Mouse (Mus musculus): ENCODE results near the gene Car11. TPM values are rescaled to one million over a fixed set of nuclear protein-coding genes. Genes with fewer than 3 reads are reported as not detected.

The Car11 gene
- polyA plus RNA-seq, 1 experiment from 2014 or later: 7.5 TPM

- no peak for TF ChIP-seq CTCF (IDR thresholded peaks at IDR 0.05; ENCODE audit: low read depth)
- DNase-seq (ENCODE audit: low spot score): no peak
- Histone ChIP-seq H3K9ac (ENCODE audit: low read depth, low read length) (no peak overlapping the region), H3K36me3 (ENCODE audit: insufficient read depth, low read length) (no peaks in the 10 kb centered on the region), H3K4me3 (replicated peaks; ENCODE audit: low read depth, low read length) (no peak overlapping the region), H3K9me3 (replicated peaks; ENCODE audit: low read length) (no peaks in the 10 kb centered on the region), H3K27ac (no peak overlapping the region), H3K4me2 (ENCODE audit: low read length) (no peak overlapping the region), H3K4me1 (replicated peaks; ENCODE audit: insufficient read depth, low read length) (peaks cover 13% of the 10 kb centered on the region), H3K27me3 (ENCODE audit: insufficient read depth, low read length) (no peaks in the 10 kb centered on the region)
- no peak for ATAC-seq (replicated peaks; ENCODE audit: low FRiP score, low read depth)
- WGBS: 82% methylated on average over 8 of the region's 8 CpGs
Observed at GRCm38 (mm10) chr7:45681046-45681736, 18.5 kb upstream of the Car11 start.

- Histone ChIP-seq H3K36me3 (ENCODE audit: insufficient read depth, low read length) (no peaks in the 10 kb centered on the region), H3K9me3 (replicated peaks; ENCODE audit: low read length) (no peaks in the 10 kb centered on the region), H3K4me2 (ENCODE audit: low read length) (peak overlapping the region; percentile 38; the same call in 1 of the 2 replicates), H3K4me3 (replicated peaks; ENCODE audit: low read depth, low read length) (no peak overlapping the region), H3K27ac (peak overlapping the region; percentile 77), H3K9ac (ENCODE audit: low read depth, low read length) (peak overlapping the region; percentile 42; the same call in 1 of the 2 replicates), H3K4me1 (replicated peaks; ENCODE audit: insufficient read depth, low read length) (peaks cover 18% of the 10 kb centered on the region), H3K27me3 (ENCODE audit: insufficient read depth, low read length) (no peaks in the 10 kb centered on the region)
- DNase-seq (ENCODE audit: low spot score) (peak; percentile 97), ATAC-seq (replicated peaks; ENCODE audit: low FRiP score, low read depth) (peak; percentile 53)
- 24% methylated on average over 14 of the region's 14 CpGs for WGBS
- peak; percentile 100 for TF ChIP-seq CTCF (IDR thresholded peaks at IDR 0.05; ENCODE audit: low read depth)
Observed at GRCm38 (mm10) chr7:45682144-45683126, 17.2 kb upstream of the Car11 start.

DNA sequence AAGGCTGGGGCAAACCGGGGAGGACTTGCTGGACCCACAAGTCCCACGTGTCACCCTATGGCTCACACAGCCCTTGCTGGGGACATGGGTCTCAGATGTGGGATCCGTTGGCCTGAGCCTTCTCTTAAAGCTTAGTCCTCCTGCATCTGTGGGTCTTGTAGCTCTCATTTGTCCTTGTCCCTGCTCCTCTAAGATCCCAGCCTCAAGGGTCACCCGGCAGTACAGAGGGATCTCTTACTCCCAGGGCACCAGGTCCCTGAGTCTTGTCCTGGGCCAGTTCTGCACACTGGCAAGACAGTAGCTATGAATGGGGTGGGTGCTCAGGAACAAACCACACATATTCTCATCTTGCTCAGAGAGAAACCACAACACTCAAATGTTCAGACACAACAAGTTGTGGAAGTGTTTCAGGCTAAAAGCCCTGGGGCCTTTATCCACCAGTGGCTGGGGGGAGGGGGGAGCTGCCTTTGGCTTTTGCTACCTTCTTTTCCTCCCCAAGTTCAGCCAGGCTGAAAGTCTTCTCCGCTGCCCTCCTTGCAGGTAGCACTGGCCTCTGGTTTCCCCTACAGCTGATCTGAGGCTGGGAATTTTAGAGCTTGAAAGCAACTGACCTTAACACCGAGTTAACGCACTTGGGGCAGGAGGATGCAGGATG, 16.1 kb upstream of the Car11 start, which contains the start of gene Ntn5:
TSS of gene Ntn5 (plus strand) at position 627 of the 655 bp plus-strand sequence.
- H3K27ac ChIP-seq: no peak within 1 kb of the TSS
- TF ChIP-seq CTCF (IDR thresholded peaks at IDR 0.05; ENCODE audit: low read depth): no peak
- H3K4me1 ChIP-seq (replicated peaks; ENCODE audit: insufficient read depth, low read length): peaks cover 18% of the 10 kb centered on the region
- H3K4me3 ChIP-seq (replicated peaks; ENCODE audit: low read depth, low read length): no peak within 1 kb of the TSS
- 65% methylated on average over 7 of the region's 7 CpGs for WGBS
- no peak within 1 kb of the TSS for H3K4me2 ChIP-seq (ENCODE audit: low read length)
- H3K9me3 ChIP-seq (replicated peaks; ENCODE audit: low read length): no peaks in the 10 kb centered on the region
- H3K36me3 ChIP-seq (ENCODE audit: insufficient read depth, low read length): no peaks in the 10 kb centered on the region
- no peak for ATAC-seq (replicated peaks; ENCODE audit: low FRiP score, low read depth)
- no peak within 1 kb of the TSS for H3K9ac ChIP-seq (ENCODE audit: low read depth, low read length)
- no peak for DNase-seq (ENCODE audit: low spot score)
- H3K27me3 ChIP-seq (ENCODE audit: insufficient read depth, low read length): no peaks in the 10 kb centered on the region

- peaks cover 16% of the 10 kb centered on the region for H3K4me1 ChIP-seq (replicated peaks; ENCODE audit: insufficient read depth, low read length)
- no peak overlapping the region for H3K4me3 ChIP-seq (replicated peaks; ENCODE audit: low read depth, low read length)
- no peak overlapping the region for H3K27ac ChIP-seq
- DNase-seq (ENCODE audit: low spot score): no peak
- ATAC-seq (replicated peaks; ENCODE audit: low FRiP score, low read depth): no peak
- H3K36me3 ChIP-seq (ENCODE audit: insufficient read depth, low read length): no peaks in the 10 kb centered on the region
- no peaks in the 10 kb centered on the region for H3K27me3 ChIP-seq (ENCODE audit: insufficient read depth, low read length)
- H3K4me2 ChIP-seq (ENCODE audit: low read length): no peak overlapping the region
- TF ChIP-seq CTCF (IDR thresholded peaks at IDR 0.05; ENCODE audit: low read depth): no peak
- no peak overlapping the region for H3K9ac ChIP-seq (ENCODE audit: low read depth, low read length)
- WGBS: 50% methylated on average over 10 of the region's 10 CpGs
- H3K9me3 ChIP-seq (replicated peaks; ENCODE audit: low read length): no peaks in the 10 kb centered on the region
Observed at GRCm38 (mm10) chr7:45685811-45686210, 13.8 kb upstream of the Car11 start.

- Histone ChIP-seq H3K9me3 (replicated peaks; ENCODE audit: low read length) (no peaks in the 10 kb centered on the region), H3K27ac (no peak overlapping the region), H3K4me2 (ENCODE audit: low read length) (no peak overlapping the region), H3K27me3 (ENCODE audit: insufficient read depth, low read length) (no peaks in the 10 kb centered on the region), H3K9ac (ENCODE audit: low read depth, low read length) (no peak overlapping the region), H3K4me3 (replicated peaks; ENCODE audit: low read depth, low read length) (no peak overlapping the region), H3K36me3 (ENCODE audit: insufficient read depth, low read length) (no peaks in the 10 kb centered on the region), H3K4me1 (replicated peaks; ENCODE audit: insufficient read depth, low read length) (peaks cover 16% of the 10 kb centered on the region)
- 68% methylated on average over 3 of the region's 3 CpGs for WGBS
- DNase-seq (ENCODE audit: low spot score) (no peak), ATAC-seq (replicated peaks; ENCODE audit: low FRiP score, low read depth) (no peak)
- TF ChIP-seq CTCF (IDR thresholded peaks at IDR 0.05; ENCODE audit: low read depth): no peak
Observed at GRCm38 (mm10) chr7:45686841-45687240, 12.8 kb upstream of the Car11 start.

DNA sequence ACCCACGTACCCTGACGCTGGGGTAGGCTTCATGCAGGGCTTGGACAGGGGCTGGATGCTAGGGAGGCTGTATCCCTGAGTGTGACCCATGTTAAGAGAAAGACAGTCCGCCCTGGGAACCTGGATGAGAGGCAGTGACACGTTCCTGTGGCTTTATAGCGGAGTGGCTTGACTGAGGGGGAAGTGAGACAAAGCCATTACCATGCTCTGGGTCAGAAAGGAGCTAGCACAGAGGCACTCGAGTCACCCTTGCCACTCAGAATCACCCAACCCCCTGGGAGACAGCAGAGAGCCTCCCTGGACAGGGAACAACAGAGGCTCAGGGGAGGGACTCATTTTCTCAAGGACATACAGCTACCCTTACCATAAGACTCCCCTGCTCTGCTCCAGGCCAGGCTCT, 10.5 kb upstream of the Car11 start:
- Histone ChIP-seq H3K27ac (no peak overlapping the region), H3K9me3 (replicated peaks; ENCODE audit: low read length) (no peaks in the 10 kb centered on the region), H3K4me2 (ENCODE audit: low read length) (no peak overlapping the region), H3K4me3 (replicated peaks; ENCODE audit: low read depth, low read length) (no peak overlapping the region), H3K9ac (ENCODE audit: low read depth, low read length) (no peak overlapping the region), H3K27me3 (ENCODE audit: insufficient read depth, low read length) (no peaks in the 10 kb centered on the region), H3K36me3 (ENCODE audit: insufficient read depth, low read length) (no peaks in the 10 kb centered on the region), H3K4me1 (replicated peaks; ENCODE audit: insufficient read depth, low read length) (0 out of 2 replicates have a peak, but pooled peaks cover 8% of the 10 kb centered on the region)
- 44% methylated on average over 6 of the region's 6 CpGs for WGBS
- ATAC-seq (replicated peaks; ENCODE audit: low FRiP score, low read depth): no peak
- TF ChIP-seq CTCF (IDR thresholded peaks at IDR 0.05; ENCODE audit: low read depth): no peak
- no peak for DNase-seq (ENCODE audit: low spot score)

All from kidney, postnatal 0 days (tissue).